Mouse (Mus musculus) CH12.LX (cell line): ENCODE measurements around the gene E130311K13Rik. TPM values are rescaled to one million over a fixed set of nuclear protein-coding genes. Genes with fewer than 3 reads are reported as not detected.

Source experiments
- DNase-seq: peaks from one replicate; pipeline ENCODE4 v3.0.0-alpha.2; 2013; ENCODE audit errors: extremely low read depth
- H3K27ac ChIP-seq: 2 replicates; pipeline ENCODE4 v1.5.1; 2012; ENCODE audit warnings: low read depth, mild to moderate bottlenecking, control low read depth, moderate library complexity; ENCODE audit not compliant: insufficient read depth
- H3K27me3 ChIP-seq: replicated peaks from 2 replicates; pipeline ENCODE3; 2012; ENCODE audit warnings: inconsistent platforms
- H3K36me3 ChIP-seq, 2 experiments: replicated peaks in 1 of 2; 2 replicates each; pipeline versions ENCODE3 to v1.6.1; 2012; ENCODE audit warnings: inconsistent platforms in 1 of 2, low read length in 1 of 2, mild to moderate bottlenecking in 1 of 2, mixed read lengths in 1 of 2, moderate library complexity in 1 of 2; ENCODE audit not compliant: control insufficient read depth in 1 of 2, insufficient read depth in 1 of 2
- H3K4me1 ChIP-seq, 2 experiments: 2 replicates each; pipeline ENCODE4 v1.6.1; 2012; ENCODE audit warnings: inconsistent platforms in 1 of 2, moderate library complexity in 1 of 2; ENCODE audit not compliant: insufficient read depth in 2 of 2, control insufficient read depth in 1 of 2
- H3K4me2 ChIP-seq: 2 replicates; pipeline ENCODE4 v1.6.1; 2012; ENCODE audit warnings: low read depth, mild to moderate bottlenecking, control low read depth; ENCODE audit not compliant: poor library complexity, insufficient read depth, severe bottlenecking
- H3K4me3 ChIP-seq, 3 experiments: fragments of 150-350 bp in 1 of 3; sonication (generic) in 1 of 3; replicated peaks in 1 of 3; 2 replicates each; pipeline versions ENCODE3 to v1.5.1; 2011 to 2012; ENCODE audit warnings: low read depth in 2 of 3, low read length in 2 of 3, mild to moderate bottlenecking in 2 of 3, moderate library complexity in 2 of 3, control low read depth in 1 of 3, improper control_type of control experiment in 1 of 3, inconsistent platforms in 1 of 3, mixed read lengths in 1 of 3; ENCODE audit not compliant: poor library complexity in 1 of 3
- H3K79me2 ChIP-seq: replicated peaks from 2 replicates; pipeline ENCODE4 v1.6.1; 2012; ENCODE audit warnings: mild to moderate bottlenecking, moderate library complexity; ENCODE audit not compliant: control insufficient read depth, poor library complexity, insufficient read depth, severe bottlenecking; ENCODE audit errors: extremely low read depth
- H3K9ac ChIP-seq: 2 replicates; pipeline ENCODE4 v1.6.1; 2012; ENCODE audit warnings: low read depth, mild to moderate bottlenecking, control low read depth, moderate library complexity; ENCODE audit not compliant: insufficient read depth
- H3K9me3 ChIP-seq: replicated peaks from 2 replicates; pipeline ENCODE3; 2012; ENCODE audit warnings: low read length, inconsistent platforms, mixed read lengths
- BHLHE40 ChIP-seq: IDR thresholded peaks from 2 replicates; pipeline ENCODE4 v1.6.1; 2011; ENCODE audit warnings: mild to moderate bottlenecking, low read depth, low read length, improper control_type of control experiment
- CHD2 ChIP-seq: IDR thresholded peaks from 2 replicates; pipeline ENCODE4 v1.6.1; 2011; ENCODE audit warnings: low read length, improper control_type of control experiment
- CTCF ChIP-seq, 2 experiments: IDR thresholded peaks in 1 of 2; conservative IDR thresholded peaks in 1 of 2; 2 replicates each; pipeline ENCODE4 v1.5.1; 2011 to 2012; ENCODE audit warnings: low read depth in 2 of 2, low read length in 2 of 2, improper control_type of control experiment in 1 of 2, inconsistent platforms in 1 of 2, mild to moderate bottlenecking in 1 of 2, moderate library complexity in 1 of 2
- E2F4 ChIP-seq: IDR thresholded peaks from 2 replicates; pipeline ENCODE4 v1.6.1; 2011; ENCODE audit warnings: low read depth, low read length, improper control_type of control experiment; ENCODE audit not compliant: insufficient replicate concordance
- ELF1 ChIP-seq: IDR thresholded peaks from 2 replicates; pipeline ENCODE4 v1.6.1; 2014; ENCODE audit warnings: low read depth, mild to moderate bottlenecking, inconsistent platforms, low read length, improper control_type of control experiment
- GABPA ChIP-seq: IDR thresholded peaks from 2 replicates; pipeline ENCODE4 v1.6.1; 2012; ENCODE audit warnings: low read depth, low read length, improper control_type of control experiment, inconsistent platforms; ENCODE audit not compliant: insufficient replicate concordance
- JUN ChIP-seq: IDR thresholded peaks from 2 replicates; pipeline ENCODE4 v1.6.1; 2011; ENCODE audit warnings: low read depth, mild to moderate bottlenecking, low read length, improper control_type of control experiment, moderate library complexity; ENCODE audit not compliant: insufficient read depth
- KAT2A ChIP-seq: IDR thresholded peaks from 2 replicates; pipeline ENCODE4 v1.6.1; 2012; ENCODE audit warnings: low read length, improper control_type of control experiment, inconsistent platforms; ENCODE audit not compliant: insufficient replicate concordance
- MAFK ChIP-seq: IDR thresholded peaks from 2 replicates; pipeline ENCODE4 v1.6.1; 2011; ENCODE audit warnings: low read length, improper control_type of control experiment; ENCODE audit not compliant: insufficient replicate concordance
- MAX ChIP-seq: IDR thresholded peaks from 2 replicates; pipeline ENCODE4 v1.6.1; 2011; ENCODE audit warnings: low read length, improper control_type of control experiment
- MYC ChIP-seq: IDR thresholded peaks from 2 replicates; pipeline ENCODE4 v1.6.1; 2011; ENCODE audit warnings: low read depth, mild to moderate bottlenecking, improper control_type of control experiment, low read length
- NELFE ChIP-seq: IDR thresholded peaks from 2 replicates; pipeline ENCODE4 v1.6.1; 2011; ENCODE audit warnings: low read depth, low read length, improper control_type of control experiment
- NRF1 ChIP-seq: IDR thresholded peaks from 2 replicates; pipeline ENCODE4 v1.6.1; 2014; ENCODE audit warnings: low read depth, mild to moderate bottlenecking, inconsistent platforms, low read length, improper control_type of control experiment, moderate library complexity
- PAX5 ChIP-seq: IDR thresholded peaks from 2 replicates; pipeline ENCODE4 v1.6.1; 2012; ENCODE audit warnings: low read length, inconsistent platforms, mixed read lengths
- POLR2AphosphoS2 ChIP-seq: IDR thresholded peaks from 2 replicates; pipeline ENCODE4 v1.6.1; 2011; ENCODE audit warnings: low read depth, low read length, improper control_type of control experiment
- SIN3A ChIP-seq: IDR thresholded peaks from 2 replicates; pipeline ENCODE4 v1.6.1; 2012; ENCODE audit warnings: low read length, improper control_type of control experiment, inconsistent platforms
- SMC3 ChIP-seq: IDR thresholded peaks from 2 replicates; pipeline ENCODE4 v1.6.1; 2011; ENCODE audit warnings: low read depth, low read length, improper control_type of control experiment
- TCF12 ChIP-seq: IDR thresholded peaks from 2 replicates; pipeline ENCODE4 v1.6.1; 2014; ENCODE audit warnings: low read depth, mild to moderate bottlenecking, inconsistent platforms, low read length, improper control_type of control experiment
- UBTF ChIP-seq: IDR thresholded peaks from 2 replicates; pipeline ENCODE4 v1.6.1; 2012; ENCODE audit warnings: low read depth, mild to moderate bottlenecking, inconsistent platforms, low read length, improper control_type of control experiment, moderate library complexity
- USF2 ChIP-seq: conservative IDR thresholded peaks from 2 replicates; pipeline ENCODE4 v1.6.1; 2011; ENCODE audit warnings: low read depth, low read length, improper control_type of control experiment
- ZKSCAN1 ChIP-seq: IDR thresholded peaks from 2 replicates; pipeline ENCODE4 v1.6.1; 2012; ENCODE audit warnings: low read depth, inconsistent platforms, low read length, improper control_type of control experiment, borderline replicate concordance
- ZMIZ1 ChIP-seq: IDR thresholded peaks from 2 replicates; pipeline ENCODE4 v1.6.1; 2012; ENCODE audit warnings: low read depth, mild to moderate bottlenecking, inconsistent platforms, low read length, improper control_type of control experiment
- ZNF384 ChIP-seq: IDR thresholded peaks from 2 replicates; pipeline ENCODE4 v1.6.1; 2012; ENCODE audit warnings: low read depth, low read length, improper control_type of control experiment, inconsistent platforms
- dilution Hi-C: fragments of 300-500 bp; cut with MboI; formaldehyde crosslinking; loops from 2 replicates; pipeline ENCODE4 v1.14.3; 2020; ENCODE audit warnings: low sequenced_read_pairs; ENCODE audit not compliant: extremely low pct_unique_long_range_greater_than_20kb, extremely low pct_ligation_motif_present
- in situ Hi-C: fragments of 300-500 bp; cut with MboI; formaldehyde crosslinking; loops from 3 replicates; pipeline ENCODE4 v1.14.3; 2019; ENCODE audit warnings: low sequenced_read_pairs, low pct_ligation_motif_present, low pct_unique_long_range_greater_than_20kb, mixed read lengths
- polyA plus RNA-seq: library from polyadenylated mRNA; unstranded; fragments of >175 nt; gene quantifications from 2 replicates; pipeline ENCODE4 v1.2.1, GENCODE M21; 2012; ENCODE audit warnings: low read depth; ENCODE audit not compliant: insufficient read length
- total RNA-seq, 2 experiments: library from RNA; depleted of rRNA; stranded (reverse); fragments of 300-350 nt in 1 of 2; fragments of >200 nt in 1 of 2; gene quantifications; 2 replicates each; pipeline ENCODE4 v1.2.3; 2012 to 2014

E130311K13Rik gene
- total and polyA plus RNA-seq, 3 experiments: 7.6 to 18.0 (median 9.1) TPM

- no peak for TF ChIP-seq JUN
- peak; percentile 62 for TF ChIP-seq MAX
- peak; percentile 78 for TF ChIP-seq NRF1
- no peak for TF ChIP-seq USF2
- TF ChIP-seq SMC3: no peak
- TF ChIP-seq NELFE: peak; percentile 93
- peak; percentile 76 for TF ChIP-seq ZMIZ1
- TF ChIP-seq POLR2AphosphoS2: 0 out of 2 replicates have a peak, but pooled peaks have one; percentile 34
- peak; percentile 78; the same call in 1 of the 2 replicates for TF ChIP-seq UBTF
- TF ChIP-seq ZNF384: no peak
- peak; percentile 75; the same call in 1 of the 2 replicates for TF ChIP-seq E2F4
- TF ChIP-seq CHD2: no peak
- no peak; the same call in none of the 2 replicates for TF ChIP-seq MYC
- TF ChIP-seq TCF12: peak; percentile 79
- TF ChIP-seq ELF1: peak; percentile 80
- no peak for TF ChIP-seq MAFK
- TF ChIP-seq ZKSCAN1: no peak
- TF ChIP-seq PAX5: no peak
- TF ChIP-seq KAT2A: 0 out of 2 replicates have a peak, but pooled peaks have one; percentile 34
Measured at GRCm38 (mm10) chr3:63975955-63976908, 47.0 kb upstream of the E130311K13Rik start, which contains the start of gene Gmps (continued).

DNA sequence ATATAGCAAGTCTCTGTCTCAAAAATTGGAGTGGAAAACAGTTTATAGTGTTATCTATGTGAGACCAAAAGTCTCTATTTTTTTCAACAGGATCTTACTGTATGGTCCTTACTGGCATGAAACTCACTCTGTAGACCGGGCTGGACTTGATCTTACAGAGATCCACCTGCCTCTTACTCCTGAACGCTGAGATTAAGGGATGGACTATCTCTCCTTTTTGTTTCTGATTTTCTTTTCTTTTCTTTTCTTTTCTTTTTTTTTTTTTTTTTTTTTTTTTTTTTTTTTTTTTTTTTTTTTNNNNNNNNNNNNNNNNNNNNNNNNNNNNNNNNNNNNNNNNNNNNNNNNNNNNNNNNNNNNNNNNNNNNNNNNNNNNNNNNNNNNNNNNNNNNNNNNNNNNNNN lies 36.7 kb upstream of the E130311K13Rik start:
- in situ Hi-C loops: no loop called here
- Histone ChIP-seq H3K79me2 (peaks cover 15% of the 10 kb centered on the region), H3K27ac (no peak overlapping the region), H3K9ac (no peak overlapping the region), H3K4me3 (no peak overlapping the region), H3K36me3 (peaks cover 0 to 3% of the 10 kb centered on the region in 2 experiments), H3K4me1 (peaks cover 0 to 14% of the 10 kb centered on the region in 2 experiments; a peak in 3 of 4 replicates), H3K4me2 (no peak overlapping the region), H3K27me3 (no peaks in the 10 kb centered on the region), H3K9me3 (no peaks in the 10 kb centered on the region)
- DNase-seq: no peak
- dilution Hi-C loops: no loop called here
- TF ChIP-seq GABPA (no peak), SIN3A (no peak), BHLHE40 (no peak), CTCF (conservative IDR thresholded peaks at IDR 0.05 in 1 of 2, IDR thresholded peaks at IDR 0.05 in 1 of 2; ENCODE audit: low read depth in 2 of 2, low read length in 2 of 2) (no peak), ZNF384 (peak; percentile 71)
